Mouse (Mus musculus) left cerebral cortex, postnatal 25 days (tissue): ENCODE measurements around the gene Dll3. TPM values are rescaled to one million over a fixed set of nuclear protein-coding genes. Genes with fewer than 3 reads are reported as not detected.
"Not testable (repeated sequence)": the region's sequence is repeated elsewhere in the genome, so short reads cannot be mapped to it uniquely, and the experiment has no call there.

ENCODE experiments used
- DNase-seq, 2 experiments: peaks; one replicate each; pipeline ENCODE4 v3.0.0; 2022; ENCODE audit warnings: low spot score in 2 of 2, mixed read lengths in 1 of 2
- intact Hi-C: fragments of 180-260 bp; cut with DNase I; formaldehyde crosslinking; loops from one replicate; pipeline ENCODE4 v1.15.1; 2025
- total RNA-seq, 2 experiments: library from RNA; stranded (reverse); gene quantifications; 2 replicates each; pipeline ENCODE4 v1.2.3; 2021

The Dll3 gene
- total RNA-seq, 2 experiments from 2014 or later, result 1.4 to 2.0 TPM

DNA sequence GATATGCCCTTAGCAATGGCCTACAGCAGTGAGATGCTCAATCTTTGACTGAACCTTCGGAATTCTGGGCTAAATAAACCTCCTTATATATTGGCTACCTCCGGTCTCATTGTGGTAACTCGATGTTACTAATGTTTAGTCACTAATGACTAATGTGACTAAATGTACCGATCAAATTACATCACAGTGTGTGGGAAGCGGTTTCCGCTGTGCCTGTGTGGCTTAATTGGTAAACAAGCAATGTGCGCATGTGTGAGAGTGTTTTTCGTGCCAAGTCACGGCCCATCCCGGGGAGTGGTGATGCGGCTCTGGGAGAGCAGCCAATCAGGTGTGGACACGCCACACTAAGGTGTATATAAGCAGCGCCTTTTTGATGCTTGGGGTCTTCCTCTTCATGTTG lies 36.6 kb downstream of the Dll3 start:
- DNase-seq, result no peak
- intact Hi-C loops, result no loop called here

- DNase-seq, result no peak
- intact Hi-C loops, result no loop called here
Measured at GRCm38 (mm10) chr7:28263786-28264185, 38.3 kb downstream of the Dll3 start.

- DNase-seq, result no peak
- intact Hi-C loops, result no loop called here
Measured at GRCm38 (mm10) chr7:28262861-28263260, 39.2 kb downstream of the Dll3 start.

DNA sequence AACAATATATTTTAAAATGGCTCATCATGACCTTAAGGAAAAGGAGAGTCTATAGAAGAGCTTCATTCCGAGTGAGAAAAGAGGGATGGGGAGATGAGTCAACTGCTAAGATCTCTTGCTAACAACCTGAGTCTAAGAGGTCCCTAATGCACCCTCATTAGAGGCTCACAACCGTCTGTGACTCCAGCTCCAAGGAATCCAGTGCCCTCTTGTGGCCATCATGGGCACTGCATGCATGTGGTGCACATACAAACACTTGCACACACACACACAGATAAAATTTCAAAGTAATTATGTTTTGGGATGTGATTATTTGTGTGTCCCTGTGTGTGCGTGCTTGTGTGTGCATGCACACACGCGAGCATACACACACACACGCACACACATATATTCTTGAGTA lies 46.6 kb downstream of the Dll3 start:
- no peak for DNase-seq
- intact Hi-C loops, result no loop called here

GRCm38 (mm10) chr7:28254591-28254990 lies 47.4 kb downstream of the Dll3 start:
- intact Hi-C loops, result no loop called here
- DNase-seq, result no peak

- DNase-seq, result no peak
- intact Hi-C loops, result no loop called here
Measured at GRCm38 (mm10) chr7:28251976-28252375, 50.1 kb downstream of the Dll3 start.

- intact Hi-C loops, result no loop called here
- DNase-seq, result no peak
Measured at GRCm38 (mm10) chr7:28248957-28249356, 53.1 kb downstream of the Dll3 start.

- DNase-seq, intact Hi-C loops: not testable (repeated sequence)
Measured at GRCm38 (mm10) chr7:28243943-28244342, 58.1 kb downstream of the Dll3 start.

Other genes with a start within 250 kb of the Dll3 start
- gene Fcgbp, start 231.0 kb downstream of the Dll3 start, total RNA-seq, result under 1 TPM; 0.25 to 0.44 TPM
- under 1 TPM in 1 of 2 experiments, not detected in 1; 0.09 TPM for gene 9530053A07Rik, start 172.8 kb downstream of the Dll3 start, total RNA-seq
- gene Fbl, start 132.5 kb downstream of the Dll3 start, total RNA-seq, result 10 to 100 TPM; 51.5 to 55.3 TPM
- gene Dyrk1b, start 122.8 kb downstream of the Dll3 start, total RNA-seq, result 10 to 100 TPM; 44.2 to 47.0 TPM
- 10 to 100 TPM; 58.4 to 61.2 TPM for gene Eid2, start 34.4 kb downstream of the Dll3 start, total RNA-seq
- gene Eid2b, start 24.5 kb downstream of the Dll3 start, total RNA-seq, result 10 to 100 TPM; 32.5 to 34.3 TPM
- gene Selenov, start 11.1 kb downstream of the Dll3 start, total RNA-seq, result 1 to 10 TPM in 1 of 2 experiments, under 1 TPM in 1; 0.25 to 1.7 TPM
- gene Timm50, start 9.8 kb upstream of the Dll3 start, total RNA-seq, result 10 to 100 TPM; 39.0 to 40.8 TPM
- 100 to 1,000 TPM; 113 to 119 TPM for gene Supt5, start 36.5 kb upstream of the Dll3 start, total RNA-seq
- 100 to 1,000 TPM; 438 to 443 TPM for gene Rps16, start 48.4 kb upstream of the Dll3 start, total RNA-seq
- gene Plekhg2, start 70.4 kb upstream of the Dll3 start, total RNA-seq, result 1 to 10 TPM; 5.0 to 6.7 TPM
- gene Zfp36, start 78.0 kb upstream of the Dll3 start, total RNA-seq, result 1 to 10 TPM; 2.2 to 2.9 TPM
- 10 to 100 TPM; 19.0 to 22.2 TPM for gene Med29, start 90.5 kb upstream of the Dll3 start, total RNA-seq
- gene Paf1, start 90.7 kb upstream of the Dll3 start, total RNA-seq, result 10 to 100 TPM; 62.4 to 64.0 TPM
- 1 to 10 TPM; 1.8 to 3.1 TPM for gene Gmfg, start 135.2 kb upstream of the Dll3 start, total RNA-seq
- gene Lrfn1, start 149.7 kb upstream of the Dll3 start, total RNA-seq, result 10 to 100 TPM; 81.6 to 91.4 TPM
- gene Ifnl2, start 208.2 kb upstream of the Dll3 start, total RNA-seq, result not detected
- gene Ifnl3, start 220.6 kb upstream of the Dll3 start, total RNA-seq, result not detected
- gene Sycn, start 238.6 kb upstream of the Dll3 start, total RNA-seq, result not detected
- under 1 TPM; 0.46 to 0.50 TPM for gene Nccrp1, start 245.0 kb upstream of the Dll3 start, total RNA-seq